Mouse (Mus musculus): ENCODE measurements around the gene Meaf6. TPM values are rescaled to one million over a fixed set of nuclear protein-coding genes. Genes with fewer than 3 reads are reported as not detected.

Meaf6 gene
- polyA plus RNA-seq, 1 experiment from 2014 or later = 60.2 TPM

DNA sequence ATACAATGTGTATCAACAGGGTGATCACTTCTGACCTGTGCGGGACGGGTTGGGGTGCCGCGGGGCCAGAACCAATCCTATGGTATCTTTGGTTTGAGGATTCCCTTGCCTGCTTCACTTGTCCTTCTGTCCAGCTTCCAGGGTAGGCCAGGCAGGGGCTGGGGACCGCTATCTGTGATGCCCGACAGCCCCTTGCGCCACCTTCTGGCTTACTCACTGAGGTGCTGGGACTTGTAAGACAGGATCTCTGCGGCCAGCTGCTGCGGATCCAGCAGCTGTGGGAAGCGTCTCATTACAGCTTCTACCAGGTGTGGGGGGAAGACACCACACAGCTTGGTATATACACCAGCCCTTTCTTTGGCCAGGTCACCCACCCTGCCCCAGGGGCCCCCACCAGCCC lies 34.1 kb downstream of the Meaf6 start:
- H3K4me2 ChIP-seq (ENCODE audit: low read length) = no peak overlapping the region
- DNase-seq (ENCODE audit: low spot score) (no peak), ATAC-seq (replicated peaks; ENCODE audit: low FRiP score, low TSS enrichment, low read depth) (no peak)
- no peak overlapping the region for H3K27ac ChIP-seq (ENCODE audit: low read depth)
- WGBS = 37% methylated on average over 10 of the region's 10 CpGs
- no peak overlapping the region for H3K9ac ChIP-seq (ENCODE audit: low read length)
- no peaks in the 10 kb centered on the region for H3K36me3 ChIP-seq (ENCODE audit: control insufficient read depth, insufficient read depth, low read length)
- H3K27me3 ChIP-seq (replicated peaks; ENCODE audit: control insufficient read depth, insufficient read depth, low read length) = no peaks in the 10 kb centered on the region
- H3K4me1 ChIP-seq (replicated peaks; ENCODE audit: control insufficient read depth, insufficient read depth, low read length) = peaks cover 19% of the 10 kb centered on the region; the same call in 1 of the 2 replicates
- no peaks in the 10 kb centered on the region for H3K9me3 ChIP-seq (ENCODE audit: control insufficient read depth, low read length)
- no peak overlapping the region for H3K4me3 ChIP-seq (ENCODE audit: low read depth, low read length)

DNA sequence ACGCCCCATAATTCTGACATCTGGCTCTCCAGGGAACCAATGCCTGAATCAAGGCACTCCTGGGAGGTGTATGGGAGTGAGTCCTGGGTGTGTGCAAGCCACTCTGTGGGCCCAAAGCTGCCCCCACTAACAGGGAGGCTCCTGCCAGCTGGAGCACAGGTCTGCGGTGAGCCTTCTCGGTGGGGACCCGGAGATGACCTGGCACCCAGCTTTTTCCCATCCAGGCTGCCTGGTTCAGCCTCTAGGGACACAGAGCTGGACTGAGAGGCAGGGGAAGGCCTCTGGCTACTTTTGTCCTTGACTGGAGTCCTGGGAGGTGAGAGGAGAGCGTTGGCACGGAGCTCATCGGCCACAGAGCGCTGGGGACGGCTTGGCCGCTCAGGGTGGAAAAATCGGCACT lies 34.8 kb downstream of the Meaf6 start:
- H3K36me3 ChIP-seq (ENCODE audit: control insufficient read depth, insufficient read depth, low read length) = no peaks in the 10 kb centered on the region
- H3K27ac ChIP-seq (ENCODE audit: low read depth) = no peak overlapping the region
- no peak overlapping the region for H3K4me2 ChIP-seq (ENCODE audit: low read length)
- H3K9me3 ChIP-seq (ENCODE audit: control insufficient read depth, low read length) = no peaks in the 10 kb centered on the region
- ATAC-seq (replicated peaks; ENCODE audit: low FRiP score, low TSS enrichment, low read depth) = no peak
- H3K9ac ChIP-seq (ENCODE audit: low read length) = no peak overlapping the region
- WGBS = 95% methylated on average over 11 of the region's 11 CpGs
- H3K4me1 ChIP-seq (replicated peaks; ENCODE audit: control insufficient read depth, insufficient read depth, low read length) = peaks cover 22% of the 10 kb centered on the region; the same call in 1 of the 2 replicates
- no peaks in the 10 kb centered on the region for H3K27me3 ChIP-seq (replicated peaks; ENCODE audit: control insufficient read depth, insufficient read depth, low read length)
- H3K4me3 ChIP-seq (ENCODE audit: low read depth, low read length) = no peak overlapping the region
- no peak for DNase-seq (ENCODE audit: low spot score)

DNA sequence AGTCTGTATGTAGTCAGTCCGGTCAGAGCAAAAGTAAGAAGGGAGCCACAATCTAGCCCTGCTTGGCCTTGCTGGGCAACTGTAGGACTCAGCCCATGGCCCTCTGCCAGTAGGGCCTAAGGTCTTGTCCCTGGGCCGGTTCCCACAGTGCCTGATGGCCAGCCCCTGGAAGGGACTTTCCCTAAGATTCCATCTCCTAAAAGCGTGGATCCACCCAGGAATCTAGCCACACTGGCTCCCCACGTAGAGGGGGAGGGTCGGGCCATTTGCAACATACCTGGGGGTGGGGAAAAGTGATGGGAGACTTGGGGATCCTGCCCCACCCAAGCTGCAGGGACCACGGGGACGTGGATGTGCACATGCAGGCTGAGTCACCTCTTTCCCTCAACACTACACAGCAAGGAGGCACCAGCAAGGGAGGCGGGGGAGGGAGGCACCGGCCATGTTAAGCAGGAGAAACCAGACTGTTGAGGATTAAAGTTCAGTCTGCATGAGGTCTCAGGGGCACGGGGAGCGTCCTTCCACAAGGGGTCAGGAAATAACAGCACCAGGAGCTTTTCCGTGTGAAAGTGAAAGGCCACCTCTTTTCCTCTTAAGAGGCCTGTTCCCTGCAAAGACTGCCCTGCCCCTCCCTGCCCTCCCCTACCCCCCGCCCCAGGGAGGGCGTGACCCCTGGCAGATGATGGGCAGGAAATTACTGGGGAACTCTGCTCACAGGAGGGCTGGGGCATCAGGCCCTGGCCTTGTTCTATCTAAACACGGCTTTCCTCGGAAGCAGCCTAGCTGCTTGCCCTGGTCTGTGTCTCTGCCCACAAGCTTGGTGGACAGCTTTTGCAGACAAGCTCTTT lies 37.7 kb downstream of the Meaf6 start:
- 0 out of 2 replicates have a peak overlapping the region, but pooled peaks have one; percentile 12 for H3K4me2 ChIP-seq (ENCODE audit: low read length)
- H3K36me3 ChIP-seq (ENCODE audit: control insufficient read depth, insufficient read depth, low read length) = no peaks in the 10 kb centered on the region
- H3K4me3 ChIP-seq (ENCODE audit: low read depth, low read length) = no peak overlapping the region
- no peak overlapping the region for H3K9ac ChIP-seq (ENCODE audit: low read length)
- no peaks in the 10 kb centered on the region for H3K9me3 ChIP-seq (ENCODE audit: control insufficient read depth, low read length)
- H3K27ac ChIP-seq (ENCODE audit: low read depth) = peak overlapping the region; percentile 10
- DNase-seq (ENCODE audit: low spot score) (peak; percentile 73), ATAC-seq (replicated peaks; ENCODE audit: low FRiP score, low TSS enrichment, low read depth) (peak; percentile 47)
- H3K27me3 ChIP-seq (replicated peaks; ENCODE audit: control insufficient read depth, insufficient read depth, low read length) = 0 out of 2 replicates have a peak, but pooled peaks cover 3% of the 10 kb centered on the region
- 19% methylated on average over 16 of the region's 16 CpGs for WGBS
- H3K4me1 ChIP-seq (replicated peaks; ENCODE audit: control insufficient read depth, insufficient read depth, low read length) = peaks cover 16% of the 10 kb centered on the region; the same call in 1 of the 2 replicates

DNA sequence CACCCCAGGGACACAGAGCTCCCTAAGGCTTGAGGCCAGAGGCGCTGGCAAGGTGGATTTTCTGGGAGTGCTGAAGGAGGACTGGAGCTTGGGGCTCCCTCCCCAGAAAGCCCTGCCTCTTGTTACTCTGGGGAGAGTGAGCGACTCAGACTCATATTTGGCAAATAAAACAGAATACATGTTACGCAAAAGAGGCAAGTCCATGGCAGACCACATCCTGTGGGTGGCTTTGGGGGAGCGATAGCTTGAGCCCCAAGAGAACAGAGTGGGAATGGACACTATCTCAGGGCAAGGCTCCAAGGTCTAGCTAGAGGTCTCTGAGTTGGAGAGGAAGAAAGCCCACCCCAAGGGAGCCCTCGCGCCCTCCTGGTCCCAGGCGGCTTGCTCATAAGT lies 38.3 kb downstream of the Meaf6 start:
- Histone ChIP-seq H3K36me3 (ENCODE audit: control insufficient read depth, insufficient read depth, low read length) (no peaks in the 10 kb centered on the region), H3K4me2 (ENCODE audit: low read length) (0 out of 2 replicates have a peak overlapping the region, but pooled peaks have one; percentile 12), H3K9me3 (ENCODE audit: control insufficient read depth, low read length) (no peaks in the 10 kb centered on the region), H3K4me3 (ENCODE audit: low read depth, low read length) (no peak overlapping the region), H3K4me1 (replicated peaks; ENCODE audit: control insufficient read depth, insufficient read depth, low read length) (peaks cover 16% of the 10 kb centered on the region; the same call in 1 of the 2 replicates), H3K27ac (ENCODE audit: low read depth) (peak overlapping the region; percentile 10), H3K9ac (ENCODE audit: low read length) (no peak overlapping the region), H3K27me3 (replicated peaks; ENCODE audit: control insufficient read depth, insufficient read depth, low read length) (0 out of 2 replicates have a peak, but pooled peaks cover 3% of the 10 kb centered on the region)
- DNase-seq (ENCODE audit: low spot score) = no peak
- no peak for ATAC-seq (replicated peaks; ENCODE audit: low FRiP score, low TSS enrichment, low read depth)
- WGBS = 71% methylated on average over 7 of the region's 7 CpGs

DNA sequence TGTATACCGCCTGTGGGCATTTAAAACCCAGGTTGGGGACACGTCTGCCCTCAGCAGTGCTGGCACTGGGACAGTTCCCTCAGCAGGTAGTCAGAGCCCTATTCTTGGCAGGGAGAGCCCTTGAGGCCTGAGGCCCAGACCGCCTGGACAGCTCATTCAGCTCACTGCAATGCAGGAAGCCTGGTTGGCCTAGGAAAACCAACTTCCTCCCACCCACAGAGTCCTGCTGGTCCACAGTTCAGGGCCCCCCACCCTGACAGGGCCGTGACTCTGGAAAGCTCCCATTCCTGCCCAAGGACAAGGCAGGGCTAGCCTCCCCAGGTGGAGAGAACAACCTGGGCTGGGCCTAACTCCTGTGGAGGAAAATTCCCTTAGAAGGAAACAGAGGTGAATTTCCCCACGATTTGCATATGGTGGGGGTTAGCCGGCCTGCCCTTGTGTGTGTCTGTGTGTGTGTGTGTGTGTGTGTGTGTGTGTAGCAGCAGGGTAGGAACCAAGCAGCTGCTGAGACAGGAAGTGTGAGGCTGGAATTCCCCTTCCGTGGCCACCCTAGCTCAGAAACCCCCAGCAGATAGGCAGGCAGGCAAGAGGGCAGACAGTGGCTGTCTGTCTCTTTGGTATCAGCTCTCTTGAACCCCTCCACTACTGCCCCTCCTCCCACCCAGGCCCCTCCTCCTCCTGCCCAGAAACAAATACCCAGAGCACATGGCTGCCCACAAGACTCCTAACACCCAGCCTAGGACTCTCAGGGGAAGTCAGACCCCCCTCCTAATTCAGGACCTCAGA lies 39.7 kb downstream of the Meaf6 start:
- H3K9me3 ChIP-seq (ENCODE audit: control insufficient read depth, low read length) = no peaks in the 10 kb centered on the region
- no peak for DNase-seq (ENCODE audit: low spot score)
- peaks cover 16% of the 10 kb centered on the region; the same call in 1 of the 2 replicates for H3K4me1 ChIP-seq (replicated peaks; ENCODE audit: control insufficient read depth, insufficient read depth, low read length)
- H3K27me3 ChIP-seq (replicated peaks; ENCODE audit: control insufficient read depth, insufficient read depth, low read length) = 0 out of 2 replicates have a peak, but pooled peaks cover 6% of the 10 kb centered on the region
- 40% methylated on average over 7 of the region's 7 CpGs for WGBS
- no peak overlapping the region for H3K4me3 ChIP-seq (ENCODE audit: low read depth, low read length)
- no peak overlapping the region for H3K4me2 ChIP-seq (ENCODE audit: low read length)
- H3K36me3 ChIP-seq (ENCODE audit: control insufficient read depth, insufficient read depth, low read length) = no peaks in the 10 kb centered on the region
- peak overlapping the region; percentile 57; the same call in 1 of the 2 replicates for H3K27ac ChIP-seq (ENCODE audit: low read depth)
- ATAC-seq (replicated peaks; ENCODE audit: low FRiP score, low TSS enrichment, low read depth) = 0 out of 2 replicates have a peak, but pooled peaks have one; percentile 14
- H3K9ac ChIP-seq (ENCODE audit: low read length) = no peak overlapping the region

DNA sequence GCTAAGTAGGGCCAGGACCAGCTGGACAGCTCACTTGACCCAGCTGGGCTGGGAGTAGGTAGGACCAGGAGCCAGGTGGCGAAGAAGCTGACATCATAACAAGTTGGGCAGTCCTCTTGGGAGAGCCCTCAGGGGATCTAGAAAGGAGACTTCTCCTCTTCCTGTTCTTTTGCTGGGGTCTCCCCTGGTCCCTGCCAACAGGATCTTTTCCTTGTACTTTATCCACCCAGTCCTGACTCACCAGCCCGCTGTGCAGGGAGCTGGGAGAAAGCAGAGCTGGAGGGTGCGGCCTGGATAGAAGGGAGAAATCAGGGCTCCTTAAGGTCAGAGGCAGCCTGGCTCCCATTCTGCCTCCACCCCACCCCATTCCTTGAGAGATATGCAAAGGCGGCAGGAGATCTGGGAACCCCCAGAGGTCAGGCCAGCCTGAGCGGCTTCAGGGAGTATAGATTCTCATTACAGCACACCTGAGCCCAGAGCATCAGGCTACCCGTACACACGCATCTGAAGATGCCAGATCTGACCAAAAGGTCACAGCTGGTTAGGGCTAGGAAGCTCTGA lies 40.5 kb downstream of the Meaf6 start:
- Histone ChIP-seq H3K9me3 (ENCODE audit: control insufficient read depth, low read length) (no peaks in the 10 kb centered on the region), H3K9ac (ENCODE audit: low read length) (no peak overlapping the region), H3K27ac (ENCODE audit: low read depth) (peak overlapping the region; percentile 57; the same call in 1 of the 2 replicates), H3K36me3 (ENCODE audit: control insufficient read depth, insufficient read depth, low read length) (no peaks in the 10 kb centered on the region), H3K4me3 (ENCODE audit: low read depth, low read length) (no peak overlapping the region), H3K27me3 (replicated peaks; ENCODE audit: control insufficient read depth, insufficient read depth, low read length) (0 out of 2 replicates have a peak, but pooled peaks cover 6% of the 10 kb centered on the region), H3K4me1 (replicated peaks; ENCODE audit: control insufficient read depth, insufficient read depth, low read length) (peaks cover 16% of the 10 kb centered on the region; the same call in 1 of the 2 replicates), H3K4me2 (ENCODE audit: low read length) (0 out of 2 replicates have a peak overlapping the region, but pooled peaks have one; percentile 15)
- WGBS = 76% methylated on average over 7 of the region's 7 CpGs
- DNase-seq (ENCODE audit: low spot score) = no peak
- ATAC-seq (replicated peaks; ENCODE audit: low FRiP score, low TSS enrichment, low read depth) = no peak

DNA sequence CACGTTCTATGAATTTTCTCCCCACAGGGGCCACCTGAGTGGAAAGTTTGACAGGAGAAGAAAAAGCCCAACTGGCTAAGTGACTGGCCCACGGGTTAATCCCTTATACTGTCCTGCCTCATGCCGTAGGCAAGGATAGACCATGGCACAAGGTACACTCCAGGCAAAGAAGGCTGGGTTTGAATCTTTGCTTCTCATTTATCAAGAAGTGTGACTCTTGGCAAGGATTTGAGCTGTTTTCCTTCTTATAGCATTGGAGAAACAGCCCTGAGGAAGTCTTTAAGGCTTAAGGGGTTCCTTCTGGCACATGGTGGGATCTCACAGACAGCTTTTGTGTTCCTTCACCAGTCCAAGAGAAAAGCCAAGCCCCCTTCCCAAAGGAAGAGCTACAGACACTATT lies 41.3 kb downstream of the Meaf6 start:
- no peak overlapping the region for H3K9ac ChIP-seq (ENCODE audit: low read length)
- no peaks in the 10 kb centered on the region for H3K9me3 ChIP-seq (ENCODE audit: control insufficient read depth, low read length)
- 78% methylated on average over 3 of the region's 3 CpGs for WGBS
- H3K27ac ChIP-seq (ENCODE audit: low read depth) = no peak overlapping the region
- H3K4me1 ChIP-seq (replicated peaks; ENCODE audit: control insufficient read depth, insufficient read depth, low read length) = peaks cover 16% of the 10 kb centered on the region; the same call in 1 of the 2 replicates
- 0 out of 2 replicates have a peak, but pooled peaks cover 6% of the 10 kb centered on the region for H3K27me3 ChIP-seq (replicated peaks; ENCODE audit: control insufficient read depth, insufficient read depth, low read length)
- no peak overlapping the region for H3K4me2 ChIP-seq (ENCODE audit: low read length)
- DNase-seq (ENCODE audit: low spot score) = no peak
- H3K36me3 ChIP-seq (ENCODE audit: control insufficient read depth, insufficient read depth, low read length) = no peaks in the 10 kb centered on the region
- H3K4me3 ChIP-seq (ENCODE audit: low read depth, low read length) = no peak overlapping the region
- no peak for ATAC-seq (replicated peaks; ENCODE audit: low FRiP score, low TSS enrichment, low read depth)

DNA sequence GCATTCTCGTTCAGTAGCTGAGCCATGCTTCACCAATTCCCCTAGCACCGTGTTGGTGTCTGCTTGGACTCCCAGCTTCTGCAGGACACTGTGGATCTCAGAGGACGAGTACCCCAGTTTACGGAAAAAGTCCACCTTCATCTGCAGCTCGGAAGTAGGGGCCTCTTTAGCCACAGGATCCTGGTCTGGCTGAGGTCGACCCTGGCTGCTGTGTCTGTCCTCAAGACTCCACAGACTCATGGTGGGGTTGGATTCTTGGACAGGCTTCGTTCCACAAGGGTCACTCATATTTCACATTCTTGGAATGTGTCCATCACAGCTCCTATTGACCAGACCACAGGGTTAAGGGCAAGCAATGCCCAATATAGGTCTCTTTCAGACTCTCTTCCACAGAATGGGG lies 41.8 kb downstream of the Meaf6 start:
- H3K4me1 ChIP-seq (replicated peaks; ENCODE audit: control insufficient read depth, insufficient read depth, low read length) = peaks cover 15% of the 10 kb centered on the region; the same call in 1 of the 2 replicates
- no peaks in the 10 kb centered on the region for H3K36me3 ChIP-seq (ENCODE audit: control insufficient read depth, insufficient read depth, low read length)
- H3K4me3 ChIP-seq (ENCODE audit: low read depth, low read length) = peak overlapping the region; percentile 60
- H3K27ac ChIP-seq (ENCODE audit: low read depth) = no peak overlapping the region
- no peak for DNase-seq (ENCODE audit: low spot score)
- no peak overlapping the region for H3K9ac ChIP-seq (ENCODE audit: low read length)
- ATAC-seq (replicated peaks; ENCODE audit: low FRiP score, low TSS enrichment, low read depth) = no peak
- H3K27me3 ChIP-seq (replicated peaks; ENCODE audit: control insufficient read depth, insufficient read depth, low read length) = 0 out of 2 replicates have a peak, but pooled peaks cover 6% of the 10 kb centered on the region
- no peaks in the 10 kb centered on the region for H3K9me3 ChIP-seq (ENCODE audit: control insufficient read depth, low read length)
- peak overlapping the region; percentile 93 for H3K4me2 ChIP-seq (ENCODE audit: low read length)
- 81% methylated on average over 7 of the region's 7 CpGs for WGBS
